Mouse (Mus musculus) gastrocnemius, adult 18-20 months (tissue): ENCODE results near the gene Camk2n2. TPM values are rescaled to one million over a fixed set of nuclear protein-coding genes. Genes with fewer than 3 reads are reported as not detected.

ENCODE experiments used
- DNase-seq: peaks from one replicate; pipeline ENCODE4 v3.0.0; 2021; ENCODE audit warnings: low spot score
- microRNA-seq: library from miRNA; unstranded; fragments of <30 nt; microRNA quantifications from one replicate; pipeline ENCODE4 v1.2.0, GENCODE M21; 2021
- total RNA-seq, 2 experiments: library from RNA; stranded (reverse); gene quantifications; 2 replicates each; pipeline ENCODE4 v1.2.3; 2021

Camk2n2 gene
- total RNA-seq, 2 experiments from 2014 or later = 1.1 to 1.2 TPM

- DNase-seq = peak; percentile 89
Observed at GRCm38 (mm10) chr16:20611357-20612227, 9.5 kb downstream of the Camk2n2 start, which contains the start of the genes Eef1akmt4, Gm49333 and Alg3. Gene Eef1akmt4, plus strand, starts transcription at chr16:20611593. Gene Gm49333, plus strand, starts transcription at chr16:20611610. Gene Alg3, minus strand, starts transcription at chr16:20611735.

- DNase-seq = peak; percentile 73
Observed at GRCm38 (mm10) chr16:20610501-20611356, 10.4 kb downstream of the Camk2n2 start.

- DNase-seq = no peak
Observed at GRCm38 (mm10) chr16:20604705-20605104, 16.4 kb downstream of the Camk2n2 start.

DNA sequence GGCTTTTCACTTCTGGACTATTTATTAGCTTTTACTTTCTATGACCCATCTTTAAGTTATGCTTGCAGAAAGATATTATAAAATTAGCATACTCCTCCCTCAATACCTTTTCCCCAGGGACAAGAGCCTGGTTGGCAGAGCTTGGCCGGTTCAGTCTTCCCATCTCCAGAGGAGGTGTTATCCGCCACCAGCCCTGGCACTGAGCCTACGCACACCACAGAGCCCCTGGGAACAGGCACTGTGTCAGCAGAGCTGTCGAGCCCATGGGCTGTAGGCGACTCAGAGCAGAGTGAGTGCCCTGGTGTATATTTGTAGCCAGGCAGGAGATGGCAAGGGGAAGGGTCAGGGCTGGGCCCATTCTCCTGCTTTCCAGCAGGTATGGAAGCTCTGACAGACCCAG lies 20.6 kb downstream of the Camk2n2 start:
- DNase-seq = no peak

GRCm38 (mm10) chr16:20596687-20597441 lies 24.2 kb downstream of the Camk2n2 start:
- DNase-seq = no peak

DNA sequence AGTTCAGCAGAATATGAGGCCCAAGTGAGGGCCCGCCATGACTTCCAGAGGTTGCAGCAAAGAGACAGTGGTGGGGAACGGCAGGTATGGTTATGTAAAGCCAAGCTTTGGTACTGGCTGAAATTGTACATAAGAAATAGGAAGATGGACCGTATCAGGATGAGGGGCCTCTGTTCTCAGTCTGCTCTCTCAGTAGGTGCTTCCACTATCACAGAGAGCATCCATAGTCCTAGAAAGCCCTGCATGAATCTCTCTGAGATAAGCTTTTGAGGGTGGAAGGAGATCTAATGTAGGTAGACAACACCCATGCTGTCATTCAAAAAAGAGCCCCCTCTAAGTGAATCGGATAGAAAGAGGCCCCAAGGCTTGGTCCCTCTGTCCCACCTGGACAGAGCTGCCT lies 25.4 kb downstream of the Camk2n2 start:
- no peak for DNase-seq

GRCm38 (mm10) chr16:20595060-20595673 lies 25.9 kb downstream of the Camk2n2 start:
- DNase-seq = no peak

DNA sequence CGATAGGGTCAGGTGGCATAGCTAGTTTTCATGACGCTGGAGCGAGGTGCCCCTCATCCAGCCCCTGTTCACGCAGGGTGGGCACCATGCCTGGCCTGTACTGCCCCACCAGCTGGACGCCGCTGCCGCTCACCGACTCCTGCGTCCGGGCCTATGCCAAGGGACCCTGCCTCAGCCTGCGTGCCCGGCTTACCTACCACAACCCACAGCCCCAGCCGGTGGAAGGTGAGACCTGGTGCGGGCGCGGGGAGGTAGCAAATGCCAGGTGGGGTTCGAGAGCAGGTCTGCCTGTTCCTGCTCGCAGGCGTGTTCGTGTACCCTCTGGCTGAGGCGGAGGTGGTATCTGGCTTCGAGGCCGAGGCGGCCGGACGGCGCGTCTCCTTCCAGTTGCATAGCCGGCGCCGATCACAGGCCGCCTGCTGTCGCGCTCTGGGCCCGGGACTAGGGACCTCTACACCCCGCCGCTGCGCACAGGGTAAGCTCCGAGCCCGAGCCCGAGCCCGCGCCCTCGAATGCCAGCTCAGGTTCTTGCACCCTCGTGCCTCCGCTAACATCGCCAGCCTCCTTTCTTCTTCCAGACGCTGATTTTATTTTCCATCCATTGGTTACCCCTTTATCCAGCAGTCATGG lies 29.9 kb downstream of the Camk2n2 start:
- no peak for DNase-seq

DNA sequence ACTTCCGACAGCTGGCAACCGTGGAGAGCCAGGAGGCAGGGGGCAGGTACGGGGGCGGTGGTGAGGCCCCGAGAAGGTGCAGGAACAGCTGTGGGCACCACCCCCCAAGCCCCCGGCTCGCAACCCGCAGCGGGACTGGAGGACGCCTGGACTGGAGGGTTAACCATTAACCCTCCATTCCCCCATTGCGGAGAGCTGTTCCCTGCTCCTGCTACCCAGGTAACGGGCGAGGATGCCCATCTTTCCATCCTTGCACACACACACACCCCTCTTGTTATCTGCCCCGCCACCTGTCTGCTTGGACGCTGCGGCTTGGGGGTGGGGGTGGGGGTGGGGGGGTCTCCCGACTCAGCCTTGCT lies 30.4 kb downstream of the Camk2n2 start:
- DNase-seq = no peak

DNA sequence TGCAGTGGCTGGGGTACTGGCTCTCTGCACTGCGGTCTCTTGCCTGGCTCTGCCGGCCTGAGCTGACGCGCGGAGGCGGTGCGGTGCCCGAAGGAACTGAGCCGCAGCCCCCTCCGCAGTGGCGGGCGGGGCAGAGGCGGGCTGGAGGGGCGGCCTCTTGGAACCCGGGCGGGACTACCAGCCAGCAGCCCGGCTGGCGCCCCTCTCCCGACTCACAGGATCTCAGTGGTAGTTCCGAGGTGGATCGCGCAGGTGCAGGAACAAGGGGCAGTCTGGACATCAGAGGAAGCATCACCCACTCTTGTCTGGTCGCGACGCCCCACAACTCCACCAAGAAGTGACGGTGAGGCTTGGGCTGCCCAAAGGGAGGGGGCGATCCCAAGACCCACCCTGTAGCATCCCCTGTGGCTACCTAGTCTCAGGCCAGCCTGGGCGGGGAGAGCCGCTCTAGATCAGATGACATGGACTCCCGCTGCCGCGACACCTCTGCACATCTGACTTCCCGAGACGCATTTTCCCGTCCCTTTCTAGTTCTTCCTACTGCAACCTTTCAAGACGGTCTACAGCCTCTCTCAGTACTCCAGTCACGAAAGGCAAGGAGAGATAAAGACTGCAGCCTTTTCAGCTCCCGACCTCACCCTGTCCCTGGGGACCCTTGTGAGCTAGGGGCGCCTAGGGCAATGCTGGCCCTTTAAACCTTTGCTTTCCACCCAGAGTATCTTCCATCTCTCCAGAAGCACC lies 31.0 kb downstream of the Camk2n2 start:
- DNase-seq = no peak

- no peak for DNase-seq
Observed at GRCm38 (mm10) chr16:20589366-20589938, 31.6 kb downstream of the Camk2n2 start, which contains the start of gene Vwa5b2. Gene Vwa5b2, plus strand, starts transcription at chr16:20589471.

Small RNA genes within 50 kb of the gene (microRNA-seq; reads per million reads assigned to microRNA genes)
- gene Mir1224 = not detected

Other genes with a start within 250 kb of the Camk2n2 start
- gene Abcc5, start 194.9 kb downstream of the Camk2n2 start, total RNA-seq = 10 to 100 TPM; 54.0 to 56.5 TPM
- gene Eif2b5, start 122.5 kb downstream of the Camk2n2 start, total RNA-seq = 10 to 100 TPM; 52.6 to 54.4 TPM
- 10 to 100 TPM; 28.4 to 32.0 TPM for gene Dvl3, start 104.3 kb downstream of the Camk2n2 start, total RNA-seq
- gene Ap2m1, start 85.8 kb downstream of the Camk2n2 start, total RNA-seq = 100 to 1,000 TPM; 121 to 146 TPM
- 10 to 100 TPM; 50.3 to 69.8 TPM for gene Abcf3, start 72.7 kb downstream of the Camk2n2 start, total RNA-seq
- under 1 TPM in 1 of 2 experiments, not detected in 1; 0.07 TPM for gene Vwa5b2, start 31.8 kb downstream of the Camk2n2 start, total RNA-seq
- 1 to 10 TPM; 3.7 to 4.1 TPM for gene Eef1akmt4, start 9.7 kb downstream of the Camk2n2 start, total RNA-seq
- under 1 TPM; 0.11 to 0.17 TPM for gene Gm49333, start 9.7 kb downstream of the Camk2n2 start, total RNA-seq
- gene Alg3, start 9.6 kb downstream of the Camk2n2 start, total RNA-seq = 10 to 100 TPM; 12.7 to 13.7 TPM
- under 1 TPM in 1 of 2 experiments, not detected in 1; 0.41 TPM for gene Ece2, start 8.5 kb upstream of the Camk2n2 start, total RNA-seq
- gene Psmd2, start 30.4 kb upstream of the Camk2n2 start, total RNA-seq = 100 to 1,000 TPM; 251 to 253 TPM
- gene Eif4g1, start 47.0 kb upstream of the Camk2n2 start, total RNA-seq = 100 to 1,000 TPM; 426 to 438 TPM
- 10 to 100 TPM; 47.5 to 59.9 TPM for gene Fam131a, start 72.0 kb upstream of the Camk2n2 start, total RNA-seq
- 1 to 10 TPM; 7.8 to 9.5 TPM for gene Polr2h, start 96.4 kb upstream of the Camk2n2 start, total RNA-seq
- 1 to 10 TPM in 1 of 2 experiments, under 1 TPM in 1; 0.64 to 1.1 TPM for gene Clcn2, start 96.5 kb upstream of the Camk2n2 start, total RNA-seq
- gene Chrd, start 111.8 kb upstream of the Camk2n2 start, total RNA-seq = 1 to 10 TPM; 2.1 to 3.1 TPM
- 10 to 100 TPM in 1 of 2 experiments, 1 to 10 TPM in 1; 6.2 to 10.4 TPM for gene Thpo, start 113.2 kb upstream of the Camk2n2 start, total RNA-seq